Mouse (Mus musculus) urinary bladder, adult 2 months (tissue): ENCODE data around the gene Opcml. TPM values are rescaled to one million over a fixed set of nuclear protein-coding genes. Genes with fewer than 3 reads are reported as not detected.

ENCODE experiments used
- DNase-seq: peaks from one replicate; pipeline ENCODE4 v3.0.0; 2022; ENCODE audit warnings: low spot score
- polyA plus RNA-seq: library from polyadenylated mRNA; depleted of rRNA; stranded (reverse); fragments of >200 nt; gene quantifications from 2 replicates; pipeline ENCODE4 v1.2.3, GENCODE M21; 2012

Gene Opcml
- polyA plus RNA-seq, 1 experiment: 1.4 TPM

DNA sequence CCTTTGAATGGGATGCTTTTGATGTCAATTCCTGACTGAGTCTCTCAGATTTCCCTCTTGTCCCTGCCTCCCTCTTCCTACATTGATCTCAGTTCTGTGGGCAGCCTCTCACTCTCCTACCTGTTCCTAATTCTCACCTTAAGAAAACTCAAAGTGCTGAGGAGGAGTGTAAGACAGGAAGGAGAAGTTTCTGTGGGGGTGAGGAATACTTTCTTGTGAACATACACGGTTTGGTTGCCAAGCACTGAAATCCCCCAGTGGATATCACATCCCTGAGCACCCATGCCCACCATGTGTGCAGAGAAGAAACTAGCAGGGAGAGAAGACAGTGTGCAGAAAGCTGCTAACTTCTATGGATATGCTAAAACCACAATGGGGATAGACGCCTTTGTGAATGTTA, 1141.5 kb downstream of the Opcml start:
- no peak for DNase-seq

DNA sequence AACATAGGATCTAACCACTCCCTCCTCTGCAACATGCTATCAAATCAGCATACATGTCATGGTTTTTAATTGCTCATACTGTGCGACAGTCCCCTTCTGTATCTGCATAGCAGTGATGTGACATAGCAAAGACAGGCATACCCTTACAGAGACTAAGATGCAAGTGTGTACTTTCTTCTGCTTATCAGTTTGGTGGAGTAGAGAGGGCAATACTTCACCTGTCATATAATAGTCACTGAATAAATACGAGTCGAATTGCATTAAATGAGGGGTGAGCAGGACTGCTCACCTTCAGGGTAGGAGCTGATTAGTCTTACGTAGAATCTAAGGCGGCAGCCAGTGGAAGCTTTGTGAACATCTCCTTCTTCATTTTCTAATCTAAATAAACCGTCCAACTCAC, 1146.6 kb downstream of the Opcml start:
- DNase-seq: no peak

DNA sequence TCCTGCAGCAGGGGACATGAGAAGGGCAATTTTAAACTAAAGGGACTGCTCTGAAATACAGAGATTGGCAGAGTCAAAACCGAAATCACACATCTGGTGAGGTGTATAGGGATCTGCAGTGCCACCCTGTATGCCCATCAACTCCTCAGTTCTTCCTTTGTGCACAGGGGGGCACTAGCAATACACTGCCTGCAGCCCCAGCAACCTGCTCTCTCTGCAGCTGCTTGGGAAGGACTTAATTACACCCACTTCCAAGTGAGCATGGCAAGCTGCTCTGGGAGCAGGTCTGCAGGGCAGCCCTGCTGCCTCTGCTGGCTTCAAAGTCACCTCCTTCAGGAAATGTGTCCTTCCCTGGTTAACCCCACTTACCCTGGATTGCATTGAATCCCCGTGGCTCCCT, 1147.4 kb downstream of the Opcml start:
- DNase-seq: no peak

DNA sequence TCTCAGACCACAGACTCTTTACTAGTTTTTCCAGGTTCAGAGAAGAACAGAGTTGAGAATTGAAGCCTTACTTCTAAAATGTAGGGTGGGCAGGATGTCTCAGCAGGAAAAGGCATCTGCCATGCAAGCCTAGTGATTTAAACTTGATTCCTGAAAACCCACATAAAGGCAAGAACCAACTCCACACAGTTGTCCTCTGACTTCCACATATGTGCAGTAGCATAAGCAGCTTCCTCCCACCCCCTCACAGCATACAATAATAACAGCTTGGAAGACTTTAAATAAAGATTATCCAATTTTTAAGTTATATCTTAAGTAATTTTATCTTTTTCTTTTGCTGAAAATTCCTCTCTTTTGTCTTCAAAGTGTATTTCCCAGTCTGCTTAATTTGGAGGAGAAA, 1150.3 kb downstream of the Opcml start:
- no peak for DNase-seq

DNA sequence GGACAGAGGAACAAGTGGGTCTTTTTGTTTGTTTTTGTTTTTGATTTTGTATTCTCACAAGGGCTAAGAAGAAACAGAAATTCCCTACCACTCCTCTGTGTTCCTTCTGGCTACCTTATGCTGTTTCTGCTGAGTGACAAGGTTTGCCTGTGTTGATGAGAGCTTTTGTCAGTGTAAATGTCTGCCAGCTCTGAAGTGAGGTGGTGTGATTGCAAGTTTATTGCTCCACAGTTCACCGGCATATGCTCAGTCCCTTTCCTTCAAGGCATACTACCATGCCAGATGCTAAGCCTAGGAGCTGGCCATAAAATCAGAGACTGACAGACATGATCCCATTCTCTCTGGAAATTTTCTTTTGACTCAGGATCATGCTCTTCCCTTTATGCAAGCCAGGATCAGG, 1178.9 kb downstream of the Opcml start:
- no peak for DNase-seq
